Mouse (Mus musculus): ENCODE measurements at regions not wholly inside any gene's neighbourhood (a gene's known extent, or its start where the extent isn't known, plus 50 kb on each side); places are given as distances from the start of the nearest gene placed in this dataset.

GRCm38 (mm10) chr10:99526148-99526547 lies 233.3 kb downstream of the Csl start:
- no peaks in the 10 kb centered on the region for H3K36me3 ChIP-seq (ENCODE audit: control insufficient read depth in 1 of 2, insufficient read depth in 2 of 2, low read length in 2 of 2)
- no peak for DNase-seq (ENCODE audit: low read depth, low spot score)
- H3K27ac ChIP-seq (ENCODE audit: control insufficient read depth, low read depth, low read length): no peak overlapping the region
- TF ChIP-seq GABPA (IDR thresholded peaks at IDR 0.05; ENCODE audit: low read depth, low read length): no peak
- TF ChIP-seq TAL1 (IDR thresholded peaks at IDR 0.05; ENCODE audit: low read length): no peak
- TF ChIP-seq ZMIZ1 (IDR thresholded peaks at IDR 0.05; ENCODE audit: low read depth, low read length): no peak
- no peak for TF ChIP-seq MAZ (IDR thresholded peaks at IDR 0.05; ENCODE audit: low read depth, low read length)
- TF ChIP-seq MEF2A (IDR thresholded peaks at IDR 0.05; ENCODE audit: extremely low read depth, insufficient replicate concordance, low read depth, low read length, poor library complexity, severe bottlenecking): no peak
- no peak for TF ChIP-seq MAX (IDR thresholded peaks at IDR 0.05; ENCODE audit: low read length)
- no peak for TF ChIP-seq E2F4 (IDR thresholded peaks at IDR 0.05; ENCODE audit: borderline replicate concordance, low read depth, low read length)
- no peak for TF ChIP-seq MYC (IDR thresholded peaks at IDR 0.05; ENCODE audit: low read depth, low read length)
- no peak for TF ChIP-seq USF1 (IDR thresholded peaks at IDR 0.05; ENCODE audit: low read depth, low read length)
- TF ChIP-seq POLR2A (IDR thresholded peaks at IDR 0.05; ENCODE audit: control insufficient read depth in 1 of 2, insufficient read depth in 1 of 2, low read depth in 1 of 2, low read length in 2 of 2, poor library complexity in 1 of 2): no peak
- TF ChIP-seq HCFC1 (IDR thresholded peaks at IDR 0.05; ENCODE audit: low read depth, low read length): no peak
- no peak for TF ChIP-seq ETS1 (IDR thresholded peaks at IDR 0.05; ENCODE audit: low read depth, low read length)
- TF ChIP-seq ZKSCAN1 (IDR thresholded peaks at IDR 0.05; ENCODE audit: low read depth, low read length): no peak
- no peak for TF ChIP-seq CHD2 (IDR thresholded peaks at IDR 0.05; ENCODE audit: low read length)
- TF ChIP-seq POLR2AphosphoS2 (IDR thresholded peaks at IDR 0.05; ENCODE audit: low read length): no peak
- no peak for TF ChIP-seq JUND (IDR thresholded peaks at IDR 0.05; ENCODE audit: low read depth, low read length)
- no peak for TF ChIP-seq RAD21 (IDR thresholded peaks at IDR 0.05; ENCODE audit: low read depth, low read length)
- TF ChIP-seq NELFE (IDR thresholded peaks at IDR 0.05; ENCODE audit: low read depth, low read length): no peak
- H3K27me3 ChIP-seq (ENCODE audit: control insufficient read depth in 1 of 2, insufficient read depth in 2 of 2, low read length in 2 of 2): no peaks in the 10 kb centered on the region
- no peaks in the 10 kb centered on the region for H3K79me2 ChIP-seq (ENCODE audit: control insufficient read depth, insufficient read depth, low read length, poor library complexity)
- no peak overlapping the region for H3K9ac ChIP-seq (ENCODE audit: control insufficient read depth, low read depth, low read length, poor library complexity, severe bottlenecking)
- no peaks in the 10 kb centered on the region for H3K9me3 ChIP-seq (replicated peaks; ENCODE audit: insufficient read depth, low read length)
- H3K4me1 ChIP-seq (ENCODE audit: control insufficient read depth in 1 of 2, insufficient read depth in 2 of 2, low read length in 2 of 2): no peaks in the 10 kb centered on the region
- H3K4me3 ChIP-seq (ENCODE audit: control insufficient read depth in 1 of 2, insufficient read depth in 1 of 2, low read depth in 2 of 2, low read length in 2 of 2): no peak overlapping the region

GRCm38 (mm10) chr10:99526561-99526960 lies 232.9 kb downstream of the Csl start:
- TF ChIP-seq SMC3 (IDR thresholded peaks at IDR 0.05; ENCODE audit: low read depth, low read length): no peak
- TF ChIP-seq KAT2A (conservative IDR thresholded peaks at IDR 0.05; ENCODE audit: low read depth, low read length): no peak
- no peak for TF ChIP-seq ZC3H11A (IDR thresholded peaks at IDR 0.05; ENCODE audit: low read depth, low read length)
- TF ChIP-seq ZMIZ1 (IDR thresholded peaks at IDR 0.05; ENCODE audit: low read depth, low read length): no peak
- TF ChIP-seq TCF12 (IDR thresholded peaks at IDR 0.05; ENCODE audit: low read depth, low read length): no peak
- TF ChIP-seq NELFE (IDR thresholded peaks at IDR 0.05; ENCODE audit: low read depth, low read length): no peak
- no peak for TF ChIP-seq BHLHE40 (IDR thresholded peaks at IDR 0.05; ENCODE audit: borderline replicate concordance, low read depth, low read length)
- no peak for TF ChIP-seq RAD21 (IDR thresholded peaks at IDR 0.05; ENCODE audit: low read depth, low read length)
- TF ChIP-seq JUND (IDR thresholded peaks at IDR 0.05; ENCODE audit: low read depth, low read length): no peak
- no peak for TF ChIP-seq MAX (IDR thresholded peaks at IDR 0.05; ENCODE audit: low read length)
- no peak for TF ChIP-seq MYC (IDR thresholded peaks at IDR 0.05; ENCODE audit: low read depth, low read length)
- TF ChIP-seq NRF1 (IDR thresholded peaks at IDR 0.05; ENCODE audit: insufficient read depth, low read depth, low read length, poor library complexity, severe bottlenecking): no peak
- no peak for TF ChIP-seq RCOR1 (IDR thresholded peaks at IDR 0.05; ENCODE audit: low read depth, low read length)
- TF ChIP-seq USF2 (IDR thresholded peaks at IDR 0.05; ENCODE audit: borderline replicate concordance in 1 of 2, insufficient read depth in 1 of 2, low read depth in 1 of 2, low read length in 2 of 2): no peak
- TF ChIP-seq POLR2AphosphoS2 (IDR thresholded peaks at IDR 0.05; ENCODE audit: low read length): no peak
- no peak for TF ChIP-seq E2F4 (IDR thresholded peaks at IDR 0.05; ENCODE audit: borderline replicate concordance, low read depth, low read length)
- TF ChIP-seq CTCF (IDR thresholded peaks at IDR 0.05 in 2 of 3, conservative IDR thresholded peaks at IDR 0.05 in 1 of 3; ENCODE audit: control insufficient read depth in 1 of 3, insufficient read depth in 1 of 3, low read depth in 2 of 3, low read length in 3 of 3, poor library complexity in 1 of 3, severe bottlenecking in 1 of 3): no peak
- no peak for TF ChIP-seq TAL1 (IDR thresholded peaks at IDR 0.05; ENCODE audit: low read length)
- Histone ChIP-seq H3K79me2 (ENCODE audit: control insufficient read depth, insufficient read depth, low read length, poor library complexity) (no peaks in the 10 kb centered on the region), H3K36me3 (ENCODE audit: control insufficient read depth in 1 of 2, insufficient read depth in 2 of 2, low read length in 2 of 2) (no peaks in the 10 kb centered on the region), H3K27me3 (ENCODE audit: control insufficient read depth in 1 of 2, insufficient read depth in 2 of 2, low read length in 2 of 2) (no peaks in the 10 kb centered on the region), H3K9ac (ENCODE audit: control insufficient read depth, low read depth, low read length, poor library complexity, severe bottlenecking) (no peak overlapping the region), H3K27ac (ENCODE audit: control insufficient read depth, low read depth, low read length) (no peak overlapping the region), H3K9me3 (replicated peaks; ENCODE audit: insufficient read depth, low read length) (no peaks in the 10 kb centered on the region), H3K4me3 (ENCODE audit: control insufficient read depth in 1 of 2, insufficient read depth in 1 of 2, low read depth in 2 of 2, low read length in 2 of 2) (no peak overlapping the region), H3K4me1 (ENCODE audit: control insufficient read depth in 1 of 2, insufficient read depth in 2 of 2, low read length in 2 of 2) (no peaks in the 10 kb centered on the region)
- DNase-seq (ENCODE audit: low read depth, low spot score): no peak

Data from MEL (cell line).